Mouse (Mus musculus) forebrain, embryonic 15.5 days (tissue): ENCODE measurements at regions not wholly inside any gene's neighbourhood (a gene's known extent, or its start where the extent isn't known, plus 50 kb on each side); places are given as distances from the start of the nearest gene placed in this dataset.
"Not testable (repeated sequence)": the region's sequence is repeated elsewhere in the genome, so short reads cannot be mapped to it uniquely, and the experiment has no call there.

ENCODE experiments used
- ATAC-seq: fragments of 200-750 bp; cut with Nextera tagmentation; replicated peaks from 2 replicates; pipeline ENCODE4 v1.8.0; 2017; ENCODE audit warnings: mild to moderate bottlenecking, moderate TSS enrichment, moderate library complexity
- H3K27ac ChIP-seq: fragments of 300-500 bp; sonication (generic); replicated peaks from 2 replicates; pipeline ENCODE4 v1.5.1; 2015; ENCODE audit warnings: mild to moderate bottlenecking, inconsistent platforms
- H3K27me3 ChIP-seq: fragments of 300-500 bp; sonication (generic); 2 replicates; pipeline ENCODE4 v1.6.1; 2015; ENCODE audit warnings: inconsistent platforms
- H3K36me3 ChIP-seq: fragments of 300-500 bp; sonication (generic); 2 replicates; pipeline ENCODE4 v1.6.1; 2015; ENCODE audit warnings: mild to moderate bottlenecking, inconsistent platforms
- H3K4me1 ChIP-seq: fragments of 300-500 bp; sonication (generic); 2 replicates; pipeline ENCODE4 v1.6.1; 2015; ENCODE audit warnings: inconsistent platforms
- H3K4me2 ChIP-seq: fragments of 300-500 bp; sonication (generic); replicated peaks from 2 replicates; pipeline ENCODE4 v1.6.1; 2015; ENCODE audit warnings: mild to moderate bottlenecking, inconsistent platforms
- H3K4me3 ChIP-seq: fragments of 300-500 bp; sonication (generic); 2 replicates; pipeline ENCODE4 v1.5.1; 2015; ENCODE audit warnings: mild to moderate bottlenecking, inconsistent platforms
- H3K9ac ChIP-seq: fragments of 300-500 bp; sonication (generic); replicated peaks from 2 replicates; pipeline ENCODE4 v1.6.1; 2015; ENCODE audit warnings: mild to moderate bottlenecking, inconsistent platforms
- H3K9me3 ChIP-seq: fragments of 300-500 bp; sonication (generic); 2 replicates; pipeline ENCODE4 v1.6.1; 2016; ENCODE audit warnings: inconsistent platforms
- WGBS: fragments of 180-500 bp; shearing (Covaris S2); methylation state at CpG from one replicate; pipeline ENCODE4 v1.1.7; 2015; ENCODE audit warnings: mixed read lengths; 5-methylcytosine and 5-hydroxymethylcytosine counted together

- Histone ChIP-seq H3K9ac (no peak overlapping the region), H3K27me3 (no peaks in the 10 kb centered on the region), H3K9me3 (no peaks in the 10 kb centered on the region), H3K4me1 (no peaks in the 10 kb centered on the region), H3K4me2 (no peak overlapping the region), H3K27ac (no peak overlapping the region), H3K4me3 (no peak overlapping the region), H3K36me3 (no peaks in the 10 kb centered on the region)
- ATAC-seq = no peak
- WGBS = 62% methylated on average over 2 of the region's 2 CpGs
Measured at GRCm38 (mm10) chr6:60657117-60657911, 172.3 kb downstream of the Snca start.

- not testable (repeated sequence) for H3K9ac ChIP-seq, H3K36me3 ChIP-seq, H3K9me3 ChIP-seq, H3K27ac ChIP-seq, H3K27me3 ChIP-seq, ATAC-seq, H3K4me2 ChIP-seq, H3K4me1 ChIP-seq, H3K4me3 ChIP-seq
- 52% methylated on average over 2 of the region's 2 CpGs for WGBS
Measured at GRCm38 (mm10) chr6:60646983-60647617, 182.6 kb downstream of the Snca start.

- no peaks in the 10 kb centered on the region for H3K4me1 ChIP-seq
- 68% methylated on average over 2 of the region's 2 CpGs for WGBS
- no peaks in the 10 kb centered on the region for H3K36me3 ChIP-seq
- no peak for ATAC-seq
- H3K4me3 ChIP-seq = no peak overlapping the region
- no peak overlapping the region for H3K9ac ChIP-seq
- no peaks in the 10 kb centered on the region for H3K27me3 ChIP-seq
- no peak overlapping the region for H3K27ac ChIP-seq
- H3K4me2 ChIP-seq = no peak overlapping the region
- H3K9me3 ChIP-seq = no peaks in the 10 kb centered on the region
Measured at GRCm38 (mm10) chr6:60642251-60642650, 187.4 kb downstream of the Snca start.

GRCm38 (mm10) chr6:60616313-60616712, 213.3 kb downstream of the Snca start:
- no peaks in the 10 kb centered on the region for H3K9me3 ChIP-seq
- H3K27me3 ChIP-seq = no peaks in the 10 kb centered on the region
- no peak overlapping the region for H3K4me3 ChIP-seq
- H3K4me1 ChIP-seq = no peaks in the 10 kb centered on the region
- H3K27ac ChIP-seq = no peak overlapping the region
- ATAC-seq = no peak
- H3K9ac ChIP-seq = no peak overlapping the region
- no peaks in the 10 kb centered on the region for H3K36me3 ChIP-seq
- H3K4me2 ChIP-seq = no peak overlapping the region

GRCm38 (mm10) chr6:60600201-60600600, 229.5 kb downstream of the Snca start:
- no peak overlapping the region for H3K4me2 ChIP-seq
- no peaks in the 10 kb centered on the region for H3K36me3 ChIP-seq
- no peaks in the 10 kb centered on the region for H3K9me3 ChIP-seq
- H3K27me3 ChIP-seq = no peaks in the 10 kb centered on the region
- no peaks in the 10 kb centered on the region for H3K4me1 ChIP-seq
- no peak for ATAC-seq
- H3K9ac ChIP-seq = no peak overlapping the region
- H3K27ac ChIP-seq = no peak overlapping the region
- H3K4me3 ChIP-seq = no peak overlapping the region

GRCm38 (mm10) chr6:60564261-60564660, 265.4 kb downstream of the Snca start:
- Histone ChIP-seq H3K36me3 (no peaks in the 10 kb centered on the region), H3K4me2 (no peak overlapping the region), H3K4me1 (no peaks in the 10 kb centered on the region), H3K4me3 (no peak overlapping the region), H3K9ac (no peak overlapping the region), H3K27ac (no peak overlapping the region), H3K27me3 (no peaks in the 10 kb centered on the region), H3K9me3 (no peaks in the 10 kb centered on the region)
- WGBS = 59% methylated on average over 1 of the region's 1 CpGs
- ATAC-seq = no peak

GRCm38 (mm10) chr6:60555590-60556235, 273.9 kb downstream of the Snca start:
- Histone ChIP-seq H3K9ac (no peak overlapping the region), H3K4me3 (no peak overlapping the region), H3K9me3 (no peaks in the 10 kb centered on the region), H3K27me3 (no peaks in the 10 kb centered on the region), H3K4me2 (no peak overlapping the region), H3K4me1 (no peaks in the 10 kb centered on the region), H3K27ac (no peak overlapping the region), H3K36me3 (no peaks in the 10 kb centered on the region)
- peak; percentile 53; the same call in 1 of the 2 replicates for ATAC-seq
- WGBS = 46% methylated on average over 9 of the region's 9 CpGs
